Mouse (Mus musculus) layer of hippocampus, postnatal 25 days (tissue): ENCODE measurements at regions not wholly inside any gene's neighbourhood (a gene's known extent, or its start where the extent isn't known, plus 50 kb on each side); places are given as distances from the start of the nearest gene placed in this dataset.
A peak's percentile ranks its signal among the peaks of the same experiment; 100 is the strongest.

Experiments used
- DNase-seq, 2 experiments: peaks; one replicate each; pipeline ENCODE4 v3.0.0; 2022; ENCODE audit warnings: mixed read lengths in 2 of 2, low spot score in 1 of 2; ENCODE audit errors: extremely low spot score in 1 of 2
- microRNA-seq, 2 experiments: library from miRNA; unstranded; fragments of <30 nt; microRNA quantifications; one replicate each; pipeline ENCODE4 v1.2.0; 2021

DNA sequence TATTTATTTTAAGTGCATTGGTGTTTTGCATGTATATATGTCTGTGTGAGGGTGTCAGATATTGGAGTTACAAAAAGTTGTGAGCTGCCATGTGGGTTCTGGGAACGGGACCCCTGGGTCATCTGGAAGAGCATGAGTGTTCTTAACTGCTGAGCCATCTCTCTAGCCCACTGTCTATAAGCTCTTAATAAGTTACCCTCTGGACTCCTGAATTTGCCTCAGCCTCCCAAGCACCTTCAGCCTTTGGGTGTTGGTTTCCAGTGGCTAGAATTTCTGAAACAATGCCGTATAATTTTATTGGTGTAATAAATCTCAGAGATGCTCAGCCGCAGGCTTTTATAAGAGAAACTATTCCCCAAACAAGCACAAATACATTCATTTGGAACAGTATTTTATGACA, 75.0 kb downstream of the Nat3 start:
- no peak for DNase-seq

DNA sequence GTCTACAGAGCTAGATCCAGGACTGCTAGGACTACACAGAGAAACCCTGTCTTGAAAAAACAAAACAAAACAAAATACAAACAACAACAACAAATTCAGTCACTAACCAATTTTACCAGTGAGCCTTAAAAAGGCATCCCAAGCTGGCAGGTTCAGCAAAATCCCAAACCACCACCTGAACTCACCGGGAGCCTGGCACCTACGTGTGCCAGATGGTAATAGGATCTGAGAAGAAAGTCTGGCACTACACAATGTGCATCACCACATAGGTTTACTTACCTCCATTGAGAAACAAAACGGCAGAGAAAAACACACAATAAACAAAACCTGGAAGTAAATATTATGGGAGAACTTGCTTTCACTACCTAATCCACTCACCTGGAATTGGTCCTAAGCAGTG, 98.6 kb downstream of the Nat3 start:
- DNase-seq, result no peak

GRCm38 (mm10) chr8:67631691-67632090, 108.0 kb downstream of the Nat3 start:
- peak; percentile 6 to 14 for DNase-seq

- no peak for DNase-seq
Observed at GRCm38 (mm10) chr8:67632290-67632689, 108.6 kb downstream of the Nat3 start.

Small RNAs in the stretch of these regions (microRNA-seq; reads per million reads assigned to microRNA genes)
- gene Gm44391, result 0 reads per million in 2 experiments
